Mouse (Mus musculus) megakaryocyte, embryonic 14.5 days (primary cell): ENCODE results near the gene Med12. TPM values are rescaled to one million over a fixed set of nuclear protein-coding genes. Genes with fewer than 3 reads are reported as not detected.

Experiments
- H3K27me3 ChIP-seq: replicated peaks from 2 replicates; pipeline ENCODE3; 2012; ENCODE audit warnings: inconsistent platforms
- H3K36me3 ChIP-seq: replicated peaks from 2 replicates; pipeline ENCODE3; 2012; ENCODE audit warnings: low read length, inconsistent platforms, mixed read lengths
- H3K4me1 ChIP-seq: 2 replicates; pipeline ENCODE4 v1.6.1; 2012; ENCODE audit warnings: inconsistent platforms
- H3K4me3 ChIP-seq: replicated peaks from 2 replicates; pipeline ENCODE3; 2012; ENCODE audit warnings: moderate library complexity, mild to moderate bottlenecking, inconsistent platforms
- H3K9me3 ChIP-seq: 2 replicates; pipeline ENCODE4 v1.6.1; 2012; ENCODE audit warnings: inconsistent platforms
- FLI1 ChIP-seq: IDR thresholded peaks from 2 replicates; pipeline ENCODE4 v1.6.1; 2012; ENCODE audit warnings: low read length, inconsistent platforms, mixed read lengths
- GATA1 ChIP-seq: IDR thresholded peaks from 3 replicates; pipeline ENCODE4 v1.6.1; 2012; ENCODE audit warnings: mixed read lengths, low read length, inconsistent platforms, borderline replicate concordance
- polyA plus RNA-seq: library from polyadenylated mRNA; stranded (reverse); fragments of >175 nt; gene quantifications from 2 replicates; pipeline ENCODE4 v1.2.3, GENCODE M21; 2012; ENCODE audit warnings: low replicate concordance; ENCODE audit not compliant: insufficient read depth

Gene Med12
- polyA plus RNA-seq, 1 experiment: 44.1 TPM

GRCm38 (mm10) chrX:101299055-101299454 is 25.2 kb downstream of the Med12 start, which contains the start of gene Nlgn3:
Nlgn3 (plus strand) TSS chrX:101299168.
- TF ChIP-seq FLI1 (no peak), GATA1 (no peak)
- peaks cover 58% of the 10 kb centered on the region for H3K27me3 ChIP-seq
- no peaks in the 10 kb centered on the region for H3K9me3 ChIP-seq
- H3K4me3 ChIP-seq: no peak within 1 kb of the TSS
- H3K36me3 ChIP-seq: peaks cover 42% of the 10 kb centered on the region
- no peaks in the 10 kb centered on the region for H3K4me1 ChIP-seq

- no peak overlapping the region for H3K4me3 ChIP-seq
- peaks cover 62% of the 10 kb centered on the region for H3K27me3 ChIP-seq
- no peaks in the 10 kb centered on the region for H3K4me1 ChIP-seq
- H3K9me3 ChIP-seq: no peaks in the 10 kb centered on the region
- peaks cover 35% of the 10 kb centered on the region for H3K36me3 ChIP-seq
- TF ChIP-seq GATA1 (no peak), FLI1 (no peak)
Measured at GRCm38 (mm10) chrX:101299473-101300426, 25.9 kb downstream of the Med12 start.

GRCm38 (mm10) chrX:101300427-101301030 is 26.7 kb downstream of the Med12 start:
- no peaks in the 10 kb centered on the region for H3K9me3 ChIP-seq
- peaks cover 28% of the 10 kb centered on the region for H3K36me3 ChIP-seq
- H3K4me1 ChIP-seq: no peaks in the 10 kb centered on the region
- peaks cover 68% of the 10 kb centered on the region for H3K27me3 ChIP-seq
- H3K4me3 ChIP-seq: no peak overlapping the region
- no peak for TF ChIP-seq FLI1
- TF ChIP-seq GATA1: no peak

- H3K4me3 ChIP-seq: no peak overlapping the region
- TF ChIP-seq GATA1: no peak
- TF ChIP-seq FLI1: no peak
- H3K36me3 ChIP-seq: peaks cover 16% of the 10 kb centered on the region
- H3K9me3 ChIP-seq: no peaks in the 10 kb centered on the region
- H3K4me1 ChIP-seq: no peaks in the 10 kb centered on the region
- H3K27me3 ChIP-seq: peaks cover 76% of the 10 kb centered on the region
Measured at GRCm38 (mm10) chrX:101301654-101302053, 27.8 kb downstream of the Med12 start.

- Histone ChIP-seq H3K27me3 (peaks cover 87% of the 10 kb centered on the region), H3K4me3 (no peak overlapping the region), H3K9me3 (no peaks in the 10 kb centered on the region), H3K4me1 (no peaks in the 10 kb centered on the region), H3K36me3 (no peaks in the 10 kb centered on the region)
- TF ChIP-seq GATA1: no peak
- TF ChIP-seq FLI1: no peak
Measured at GRCm38 (mm10) chrX:101304646-101305045, 30.8 kb downstream of the Med12 start.

- no peak for TF ChIP-seq FLI1
- Histone ChIP-seq H3K4me3 (no peak overlapping the region), H3K36me3 (no peaks in the 10 kb centered on the region), H3K4me1 (peaks cover 6% of the 10 kb centered on the region; the same call in 1 of the 2 replicates), H3K9me3 (no peaks in the 10 kb centered on the region), H3K27me3 (peaks cover 86% of the 10 kb centered on the region)
Measured at GRCm38 (mm10) chrX:101309299-101309698, 35.5 kb downstream of the Med12 start.

- no peak overlapping the region for H3K4me3 ChIP-seq
Measured at GRCm38 (mm10) chrX:101313625-101314359, 40.0 kb downstream of the Med12 start.

GRCm38 (mm10) chrX:101319775-101320174 is 45.9 kb downstream of the Med12 start:
- TF ChIP-seq FLI1: no peak
- no peak for TF ChIP-seq GATA1
- H3K9me3 ChIP-seq: no peaks in the 10 kb centered on the region
- H3K4me3 ChIP-seq: no peak overlapping the region
- H3K27me3 ChIP-seq: peaks cover 54% of the 10 kb centered on the region
- H3K36me3 ChIP-seq: no peaks in the 10 kb centered on the region
- H3K4me1 ChIP-seq: peaks cover 37% of the 10 kb centered on the region

More at GRCm38 (mm10) chrX:101313625-101314359, 40.0 kb downstream of the Med12 start:
- Histone ChIP-seq H3K9me3 (no peaks in the 10 kb centered on the region), H3K4me1 (peaks cover 24% of the 10 kb centered on the region), H3K36me3 (no peaks in the 10 kb centered on the region), H3K27me3 (peaks cover 85% of the 10 kb centered on the region)
- no peak for TF ChIP-seq FLI1
- no peak for TF ChIP-seq GATA1

GRCm38 (mm10) chrX:101325989-101326899 is 52.4 kb downstream of the Med12 start:
- Histone ChIP-seq H3K4me1 (peaks cover 17% of the 10 kb centered on the region), H3K9me3 (no peaks in the 10 kb centered on the region), H3K36me3 (no peaks in the 10 kb centered on the region), H3K27me3 (peaks cover 14% of the 10 kb centered on the region), H3K4me3 (no peak overlapping the region)
- TF ChIP-seq GATA1 (peak; percentile 78; the same call in 1 of the 3 replicates), FLI1 (no peak)
